ENCODE assay signal across 8 mouse cellular contexts in the genomic region with DNA sequence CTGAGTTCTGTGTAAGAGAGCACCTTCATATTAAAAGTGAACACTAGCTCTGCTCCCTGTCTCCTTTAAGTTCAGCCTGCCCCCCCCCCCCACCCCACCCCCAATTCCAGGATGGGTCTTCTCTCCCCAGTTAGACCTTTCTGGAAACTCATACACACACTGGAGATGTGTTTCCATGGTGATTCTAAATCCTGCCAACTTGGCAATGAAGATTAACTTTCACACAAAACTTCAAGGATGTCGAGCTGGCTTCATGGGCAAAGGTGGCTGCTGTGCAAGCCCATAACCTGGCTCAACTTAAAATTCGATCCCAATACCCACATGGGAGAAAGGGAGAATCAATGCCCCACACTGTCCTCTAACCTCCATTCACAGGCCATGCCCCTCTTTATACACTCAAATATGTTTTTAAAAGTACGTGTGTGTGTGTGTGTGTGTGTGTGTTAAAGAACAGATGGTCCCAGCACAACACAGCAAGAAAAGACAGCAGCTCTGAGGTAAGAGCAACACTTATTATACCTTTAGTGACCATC. TPM values are rescaled to one million over a fixed set of nuclear protein-coding genes. Genes with fewer than 3 reads are reported as not detected.
A peak's percentile ranks its signal among the peaks of the same experiment; 100 is the strongest.
DNase-seq lines count a peak whose midpoint lies in the region; ATAC-seq and TF ChIP-seq lines count a peak whose summit lies in the region.

No protein-coding gene starts in this region.

- H3K4me1 ChIP-seq in heart, embryonic 14.5 days (ENCODE audit: control insufficient read depth in 2 of 2, insufficient read depth in 2 of 2, low read length in 2 of 2) = peaks cover 8 to 36% of the 10 kb centered on the region in 2 experiments
- H3K4me1 ChIP-seq in heart, postnatal 0 days (ENCODE audit: control insufficient read depth, insufficient read depth) = peaks cover 33% of the 10 kb centered on the region
- peaks cover 39% of the 10 kb centered on the region for H3K4me1 ChIP-seq in midbrain, embryonic 10.5 days

- H3K4me2 ChIP-seq in heart, embryonic 14.5 days (ENCODE audit: low read length) = peak overlapping the region; percentile 88
- peak overlapping the region; percentile 91 for H3K4me2 ChIP-seq in heart, postnatal 0 days (ENCODE audit: low read depth, low read length)

- no peak for DNase-seq in heart, adult 8-10 months (ENCODE audit: low spot score)
- DNase-seq in adipocyte (ENCODE audit: low spot score) = peak; percentile 73
- no peak for DNase-seq in heart, postnatal 0 days (ENCODE audit: low spot score)
- no peak for DNase-seq in midbrain, embryonic 10.5 days (ENCODE audit: low spot score)
- DNase-seq in thymus, postnatal 4 days = no peak
- DNase-seq in right cerebral cortex, postnatal 36 days (ENCODE audit: low spot score in 2 of 2) = no peak
- DNase-seq in lung, postnatal 14 days = no peak

- no peaks in the 10 kb centered on the region for H3K9me3 ChIP-seq in heart, embryonic 14.5 days (ENCODE audit: control insufficient read depth, low read length)
- no peaks in the 10 kb centered on the region for H3K9me3 ChIP-seq in heart, postnatal 0 days (replicated peaks; ENCODE audit: control insufficient read depth, low read length)
- 0 out of 2 replicates have a peak, but pooled peaks cover 4% of the 10 kb centered on the region for H3K9me3 ChIP-seq in midbrain, embryonic 10.5 days (replicated peaks)

- ATAC-seq in heart, embryonic 14.5 days (ENCODE audit: insufficient number of reproducible peaks, insufficient read depth, low FRiP score, low read depth) = no peak
- ATAC-seq in heart, postnatal 0 days (ENCODE audit: insufficient read depth, low read depth) = no peak

- H3K27ac ChIP-seq in heart, embryonic 14.5 days (replicated peaks in 1 of 2; ENCODE audit: control insufficient read depth in 1 of 2, insufficient read depth in 1 of 2, low read depth in 2 of 2, low read length in 2 of 2) = peak overlapping the region in 1 of 2 experiments; percentile 93; a peak in 2 of 4 replicates
- peak overlapping the region; percentile 88 for H3K27ac ChIP-seq in heart, postnatal 0 days (ENCODE audit: low read depth)
- peak overlapping the region; percentile 95 for H3K27ac ChIP-seq in midbrain, embryonic 10.5 days (replicated peaks)

- H3K27me3 ChIP-seq in heart, embryonic 14.5 days (ENCODE audit: control insufficient read depth, insufficient read depth, low read length) = no peaks in the 10 kb centered on the region
- H3K27me3 ChIP-seq in heart, postnatal 0 days (ENCODE audit: control insufficient read depth, insufficient read depth, low read length) = no peaks in the 10 kb centered on the region
- H3K27me3 ChIP-seq in midbrain, embryonic 10.5 days (ENCODE audit: low read depth, poor library complexity, severe bottlenecking) = no peaks in the 10 kb centered on the region

- peaks cover 31% of the 10 kb centered on the region for H3K36me3 ChIP-seq in heart, embryonic 14.5 days (ENCODE audit: control insufficient read depth, insufficient read depth, low read length)
- H3K36me3 ChIP-seq in heart, postnatal 0 days (replicated peaks; ENCODE audit: control insufficient read depth, insufficient read depth, low read length) = peaks cover 23% of the 10 kb centered on the region
- H3K36me3 ChIP-seq in midbrain, embryonic 10.5 days = peaks cover 34% of the 10 kb centered on the region

- H3K4me3 ChIP-seq in heart, embryonic 14.5 days (ENCODE audit: control insufficient read depth in 1 of 2, insufficient read depth in 1 of 2, low read depth in 1 of 2, low read length in 2 of 2) = peak overlapping the region in 1 of 2 experiments; percentile 77; a peak in 2 of 4 replicates
- no peak overlapping the region for H3K4me3 ChIP-seq in heart, postnatal 0 days (ENCODE audit: low read depth, low read length)
- peak overlapping the region; percentile 91 for H3K4me3 ChIP-seq in midbrain, embryonic 10.5 days

- WGBS in heart, embryonic 14.5 days = 72% methylated on average over 3 of the region's 3 CpGs
- 64% methylated on average over 3 of the region's 3 CpGs for WGBS in heart, postnatal 0 days
- 73% methylated on average over 3 of the region's 3 CpGs for WGBS in midbrain, embryonic 10.5 days

- TF ChIP-seq CTCF in heart, postnatal 0 days (IDR thresholded peaks at IDR 0.05; ENCODE audit: low read depth) = no peak

- TF ChIP-seq EP300 in heart, postnatal 0 days (IDR thresholded peaks at IDR 0.05; ENCODE audit: low read depth) = no peak

- H3K9ac ChIP-seq in heart, embryonic 14.5 days (ENCODE audit: low read length) = peak overlapping the region; percentile 88
- H3K9ac ChIP-seq in heart, postnatal 0 days (replicated peaks; ENCODE audit: low read depth, low read length) = no peak overlapping the region; the same call in 1 of the 2 replicates

RNA-seq across cellular contexts. Expression of a gene that starts 1.2 kb away (rescaled TPM):
- 7.1 and 8.1 TPM in 2 replicates for polyA plus RNA-seq in heart, embryonic 14.5 days (2014; fragmentation: Nextera tagmentation; extraction: Ambion mirVana)
- 10 to 100 TPM; 70.5 to 77.7 (median 75.8) TPM for total RNA-seq in heart, adult 8-10 months (2022)
- 101 and 146 TPM in 2 replicates for total RNA-seq in heart, postnatal 0 days (2014; rRNA removed; ENCODE audit: low replicate concordance)
- polyA plus RNA-seq in heart, postnatal 0 days (2015; fragmentation: Nextera tagmentation; extraction: Ambion mirVana) = 4.9 and 5.7 TPM in 2 replicates
- polyA plus RNA-seq in midbrain, embryonic 10.5 days (2016; fragmentation: Nextera tagmentation; extraction: Ambion mirVana) = 9.2 and 9.8 TPM in 2 replicates

RNA-seq across cellular contexts. Expression of a gene that starts 24.9 kb away (rescaled TPM):
- polyA plus RNA-seq in heart, embryonic 14.5 days (2014; fragmentation: Nextera tagmentation; extraction: Ambion mirVana) = 65.4 TPM in 2 replicates
- total RNA-seq in heart, adult 8-10 months (2022) = 10 to 100 TPM; 28.4 to 36.3 (median 33.5) TPM
- 138 and 156 TPM in 2 replicates for total RNA-seq in heart, postnatal 0 days (2014; rRNA removed; ENCODE audit: low replicate concordance)
- 69.8 and 72.9 TPM in 2 replicates for polyA plus RNA-seq in heart, postnatal 0 days (2015; fragmentation: Nextera tagmentation; extraction: Ambion mirVana)
- polyA plus RNA-seq in midbrain, embryonic 10.5 days (2016; fragmentation: Nextera tagmentation; extraction: Ambion mirVana) = 132 and 142 TPM in 2 replicates

RNA-seq across cellular contexts. Expression of a gene that starts 28.8 kb away (rescaled TPM):
- polyA plus RNA-seq in heart, embryonic 14.5 days (2014; fragmentation: Nextera tagmentation; extraction: Ambion mirVana) = 1.2 and 1.6 TPM in 2 replicates
- 1 to 10 TPM; 4.2 to 6.0 (median 4.8) TPM for total RNA-seq in heart, adult 8-10 months (2022)
- 4.8 and 11.5 TPM in 2 replicates for total RNA-seq in heart, postnatal 0 days (2014; rRNA removed; ENCODE audit: low replicate concordance)
- 0.33 and 0.82 TPM in 2 replicates for polyA plus RNA-seq in heart, postnatal 0 days (2015; fragmentation: Nextera tagmentation; extraction: Ambion mirVana)
- 1.8 and 2.8 TPM in 2 replicates for polyA plus RNA-seq in midbrain, embryonic 10.5 days (2016; fragmentation: Nextera tagmentation; extraction: Ambion mirVana)

RNA-seq across cellular contexts. Expression of a gene that starts 30.4 kb away (rescaled TPM):
- polyA plus RNA-seq in heart, embryonic 14.5 days (2014; fragmentation: Nextera tagmentation; extraction: Ambion mirVana) = 1.3 and 1.4 TPM in 2 replicates
- total RNA-seq in heart, adult 8-10 months (2022) = 1 to 10 TPM in 2 of 4 experiments, under 1 TPM in 2; 0.57 to 1.2 (median 0.98) TPM
- total RNA-seq in heart, postnatal 0 days (2014; rRNA removed; ENCODE audit: low replicate concordance) = 7.1 and 10.9 TPM in 2 replicates
- polyA plus RNA-seq in heart, postnatal 0 days (2015; fragmentation: Nextera tagmentation; extraction: Ambion mirVana) = 0.22 and 0.36 TPM in 2 replicates
- polyA plus RNA-seq in midbrain, embryonic 10.5 days (2016; fragmentation: Nextera tagmentation; extraction: Ambion mirVana) = 1.7 and 2.3 TPM in 2 replicates

RNA-seq across cellular contexts. Expression of a gene that starts 56.1 kb away (rescaled TPM):
- not detected in 2 replicates for polyA plus RNA-seq in heart, embryonic 14.5 days (2014; fragmentation: Nextera tagmentation; extraction: Ambion mirVana)
- total RNA-seq in heart, adult 8-10 months (2022) = not detected
- not detected in 2 replicates for total RNA-seq in heart, postnatal 0 days (2014; rRNA removed; ENCODE audit: low replicate concordance)
- not detected in 2 replicates for polyA plus RNA-seq in heart, postnatal 0 days (2015; fragmentation: Nextera tagmentation; extraction: Ambion mirVana)
- not detected in 2 replicates for polyA plus RNA-seq in midbrain, embryonic 10.5 days (2016; fragmentation: Nextera tagmentation; extraction: Ambion mirVana)
